Mouse (Mus musculus): Measurements from ENCODE around the gene Zfp664. TPM values are rescaled to one million over a fixed set of nuclear protein-coding genes. Genes with fewer than 3 reads are reported as not detected.

The Zfp664 gene
- polyA plus RNA-seq, 1 experiment from 2014 or later, result 63.8 TPM

DNA sequence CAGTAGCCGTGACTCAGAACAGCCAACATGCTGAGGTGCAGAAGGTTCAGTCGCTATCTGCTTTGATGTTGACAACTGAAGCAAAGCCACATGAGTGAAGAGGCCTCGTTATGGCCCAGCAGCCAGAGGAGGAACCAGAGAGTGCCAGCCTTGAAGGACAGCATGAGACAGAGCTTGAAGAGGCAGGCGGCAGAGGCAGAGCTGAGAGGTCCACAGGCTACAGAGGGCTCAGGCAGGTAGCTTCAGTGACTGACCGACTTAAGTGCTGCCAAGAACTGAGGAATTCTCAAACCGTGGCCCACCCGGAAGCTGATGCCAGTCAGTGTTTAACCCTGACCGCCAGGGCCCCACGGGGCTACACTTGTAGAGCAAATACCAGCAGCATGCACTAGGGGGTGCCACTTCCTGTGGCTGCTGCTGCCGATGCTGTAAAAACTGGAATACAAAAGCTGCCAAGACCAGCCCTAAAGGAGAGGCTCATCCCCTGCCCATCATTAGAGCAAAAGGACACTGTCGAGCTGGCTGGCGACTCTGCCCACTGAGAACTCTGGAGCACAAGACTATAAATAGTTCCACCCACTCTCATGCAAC is 81.4 kb downstream of the Zfp664 start:
- Histone ChIP-seq H3K27me3 (ENCODE audit: control insufficient read depth, insufficient read depth, low read length) (no peaks in the 10 kb centered on the region), H3K9me3 (replicated peaks; ENCODE audit: control insufficient read depth, low read length) (no peaks in the 10 kb centered on the region), H3K4me3 (ENCODE audit: low read depth, low read length) (no peak overlapping the region), H3K36me3 (ENCODE audit: control insufficient read depth, insufficient read depth, low read length) (no peaks in the 10 kb centered on the region), H3K9ac (ENCODE audit: low read depth, low read length) (no peak overlapping the region), H3K27ac (ENCODE audit: low read depth, low read length) (no peak overlapping the region), H3K4me1 (ENCODE audit: control insufficient read depth, insufficient read depth, low read length) (peaks cover 7% of the 10 kb centered on the region; the same call in 1 of the 2 replicates), H3K4me2 (no peak overlapping the region)
- WGBS (ENCODE audit: insufficient replicate concordance), result 59% methylated on average over 12 of the region's 12 CpGs
- ATAC-seq (replicated peaks; ENCODE audit: insufficient number of reproducible peaks, low FRiP score, low TSS enrichment), result no peak

DNA sequence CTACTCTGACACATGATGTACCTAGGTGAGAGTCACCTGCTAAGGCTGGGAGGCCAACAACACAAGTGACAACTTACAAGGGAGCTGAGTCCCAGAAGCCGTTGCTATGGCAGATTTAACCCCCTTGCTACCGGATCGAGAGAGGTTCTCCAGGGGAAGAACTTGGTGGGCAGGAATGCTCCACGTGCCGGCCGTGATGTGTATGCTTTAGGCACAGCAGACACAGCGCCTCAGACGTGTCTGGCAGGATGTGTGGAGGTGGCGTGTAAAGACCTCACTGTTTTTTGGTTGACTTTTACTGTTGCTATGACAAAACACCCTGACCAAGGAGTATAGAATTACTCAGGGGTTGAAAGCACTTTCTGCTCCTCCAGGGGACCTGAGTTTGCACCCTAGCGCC is 81.9 kb downstream of the Zfp664 start:
- H3K27ac ChIP-seq (ENCODE audit: low read depth, low read length), result no peak overlapping the region
- H3K36me3 ChIP-seq (ENCODE audit: control insufficient read depth, insufficient read depth, low read length), result no peaks in the 10 kb centered on the region
- H3K4me3 ChIP-seq (ENCODE audit: low read depth, low read length), result no peak overlapping the region
- H3K4me2 ChIP-seq, result no peak overlapping the region
- no peak overlapping the region for H3K9ac ChIP-seq (ENCODE audit: low read depth, low read length)
- no peak for ATAC-seq (replicated peaks; ENCODE audit: insufficient number of reproducible peaks, low FRiP score, low TSS enrichment)
- H3K27me3 ChIP-seq (ENCODE audit: control insufficient read depth, insufficient read depth, low read length), result no peaks in the 10 kb centered on the region
- H3K9me3 ChIP-seq (replicated peaks; ENCODE audit: control insufficient read depth, low read length), result no peaks in the 10 kb centered on the region
- peaks cover 7% of the 10 kb centered on the region; the same call in 1 of the 2 replicates for H3K4me1 ChIP-seq (ENCODE audit: control insufficient read depth, insufficient read depth, low read length)
- 79% methylated on average over 10 of the region's 10 CpGs for WGBS (ENCODE audit: insufficient replicate concordance)

DNA sequence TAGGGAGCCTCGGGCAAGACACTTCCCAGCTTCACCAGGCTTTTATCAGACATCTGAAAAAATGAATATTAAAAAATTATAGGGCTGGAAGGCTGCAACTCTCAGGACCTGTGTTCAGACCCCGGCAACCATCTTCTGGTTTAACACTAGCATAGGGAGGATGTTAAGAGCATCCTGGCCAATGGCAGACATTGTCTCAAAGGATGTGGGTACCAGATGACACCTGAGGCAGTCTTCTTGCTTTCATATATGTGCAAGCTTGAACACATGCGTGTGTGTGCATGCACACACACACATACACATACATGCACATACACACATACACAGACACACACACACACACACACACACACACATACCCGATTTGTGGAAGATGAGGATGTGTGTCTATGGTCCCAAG is 82.6 kb downstream of the Zfp664 start:
- no peak overlapping the region for H3K27ac ChIP-seq (ENCODE audit: low read depth, low read length)
- WGBS (ENCODE audit: insufficient replicate concordance), result 74% methylated on average over 4 of the region's 4 CpGs
- H3K9me3 ChIP-seq (replicated peaks; ENCODE audit: control insufficient read depth, low read length), result no peaks in the 10 kb centered on the region
- no peak overlapping the region for H3K4me3 ChIP-seq (ENCODE audit: low read depth, low read length)
- ATAC-seq (replicated peaks; ENCODE audit: insufficient number of reproducible peaks, low FRiP score, low TSS enrichment), result no peak
- no peak overlapping the region for H3K9ac ChIP-seq (ENCODE audit: low read depth, low read length)
- H3K4me2 ChIP-seq, result no peak overlapping the region
- H3K36me3 ChIP-seq (ENCODE audit: control insufficient read depth, insufficient read depth, low read length), result no peaks in the 10 kb centered on the region
- H3K4me1 ChIP-seq (ENCODE audit: control insufficient read depth, insufficient read depth, low read length), result peaks cover 7% of the 10 kb centered on the region; the same call in 1 of the 2 replicates
- no peaks in the 10 kb centered on the region for H3K27me3 ChIP-seq (ENCODE audit: control insufficient read depth, insufficient read depth, low read length)

DNA sequence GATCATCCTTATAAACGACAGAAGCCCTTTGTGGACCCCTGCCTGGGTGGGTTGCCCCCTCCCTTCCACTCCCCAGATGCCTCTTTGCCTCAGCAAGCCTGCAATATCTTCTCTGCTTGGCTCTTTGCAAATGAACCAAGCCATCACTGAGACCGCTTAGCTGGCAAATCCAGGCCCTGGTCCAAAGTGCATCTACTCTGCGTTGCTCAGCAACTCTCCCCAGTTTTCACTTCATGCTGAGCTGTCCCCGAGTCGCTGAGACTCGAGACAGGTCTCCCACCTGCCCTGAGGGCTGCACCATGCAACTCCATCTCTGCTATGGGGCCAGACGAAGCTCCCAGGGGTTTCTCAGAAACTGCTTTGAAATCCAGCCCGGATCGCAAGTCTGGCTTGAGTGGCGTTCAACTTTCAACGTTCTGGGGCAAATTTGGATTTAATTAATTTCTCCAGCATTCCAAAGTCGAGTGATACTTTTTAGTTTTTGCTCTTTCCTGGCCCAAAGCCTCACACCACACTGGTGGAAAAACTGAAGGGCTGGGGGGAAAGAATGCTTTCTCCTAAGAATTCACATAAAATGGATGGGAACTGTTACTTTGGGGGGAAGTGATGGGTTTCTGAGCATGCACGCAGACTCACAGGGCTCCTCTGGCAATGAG is 88.3 kb downstream of the Zfp664 start:
- Histone ChIP-seq H3K4me3 (ENCODE audit: low read depth, low read length) (no peak overlapping the region), H3K27me3 (ENCODE audit: control insufficient read depth, insufficient read depth, low read length) (no peaks in the 10 kb centered on the region), H3K36me3 (ENCODE audit: control insufficient read depth, insufficient read depth, low read length) (no peaks in the 10 kb centered on the region), H3K27ac (ENCODE audit: low read depth, low read length) (no peak overlapping the region), H3K9ac (ENCODE audit: low read depth, low read length) (no peak overlapping the region), H3K4me1 (ENCODE audit: control insufficient read depth, insufficient read depth, low read length) (0 out of 2 replicates have a peak, but pooled peaks cover 3% of the 10 kb centered on the region), H3K9me3 (replicated peaks; ENCODE audit: control insufficient read depth, low read length) (no peaks in the 10 kb centered on the region), H3K4me2 (no peak overlapping the region)
- no peak for ATAC-seq (replicated peaks; ENCODE audit: insufficient number of reproducible peaks, low FRiP score, low TSS enrichment)
- 60% methylated on average over 13 of the region's 13 CpGs for WGBS (ENCODE audit: insufficient replicate concordance)

DNA sequence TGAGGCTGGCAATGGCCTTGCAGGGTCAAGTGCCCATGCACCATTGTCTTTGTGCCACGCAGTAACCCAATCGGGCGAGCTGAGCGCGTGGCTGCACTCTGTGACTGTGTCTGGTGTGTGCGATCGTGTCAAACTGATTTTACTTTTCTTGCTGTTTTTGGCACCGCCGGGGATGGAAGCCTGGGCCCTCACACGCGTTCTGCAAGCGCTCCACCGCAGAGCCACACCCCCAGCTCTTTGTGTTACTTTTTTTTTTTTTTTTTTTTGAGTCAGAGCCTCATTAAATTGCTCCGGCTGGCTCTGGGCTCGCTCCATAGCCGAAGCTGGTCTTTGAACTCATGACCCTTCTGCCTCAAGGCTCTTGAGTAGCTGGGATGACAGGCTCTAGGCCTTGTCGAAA is 88.8 kb downstream of the Zfp664 start:
- H3K36me3 ChIP-seq (ENCODE audit: control insufficient read depth, insufficient read depth, low read length), result no peaks in the 10 kb centered on the region
- no peak overlapping the region for H3K4me3 ChIP-seq (ENCODE audit: low read depth, low read length)
- WGBS (ENCODE audit: insufficient replicate concordance), result 82% methylated on average over 17 of the region's 17 CpGs
- no peaks in the 10 kb centered on the region for H3K27me3 ChIP-seq (ENCODE audit: control insufficient read depth, insufficient read depth, low read length)
- H3K4me1 ChIP-seq (ENCODE audit: control insufficient read depth, insufficient read depth, low read length), result 0 out of 2 replicates have a peak, but pooled peaks cover 3% of the 10 kb centered on the region
- ATAC-seq (replicated peaks; ENCODE audit: insufficient number of reproducible peaks, low FRiP score, low TSS enrichment), result no peak
- H3K9ac ChIP-seq (ENCODE audit: low read depth, low read length), result no peak overlapping the region
- no peaks in the 10 kb centered on the region for H3K9me3 ChIP-seq (replicated peaks; ENCODE audit: control insufficient read depth, low read length)
- no peak overlapping the region for H3K27ac ChIP-seq (ENCODE audit: low read depth, low read length)
- no peak overlapping the region for H3K4me2 ChIP-seq

Other genes with a start within 250 kb of the Zfp664 start
- gene Atp6v0a2, start 234.1 kb upstream of the Zfp664 start, polyA plus RNA-seq (2014; fragmentation: Nextera tagmentation; extraction: Ambion mirVana), result 35.6 and 38.6 TPM in 2 replicates
- gene Dnah10, start 137.6 kb upstream of the Zfp664 start, polyA plus RNA-seq (2014; fragmentation: Nextera tagmentation; extraction: Ambion mirVana), result 0.03 and 0.04 TPM in 2 replicates
- 5.3 and 5.8 TPM in 2 replicates for gene Ccdc92, start 267 bp upstream of the Zfp664 start, polyA plus RNA-seq (2014; fragmentation: Nextera tagmentation; extraction: Ambion mirVana)
- gene Rflna, start 140.5 kb downstream of the Zfp664 start, polyA plus RNA-seq (2014; fragmentation: Nextera tagmentation; extraction: Ambion mirVana), result 1.0 and 1.1 TPM in 2 replicates